Mouse (Mus musculus): ENCODE results near the gene Rhox2b. TPM values are rescaled to one million over a fixed set of nuclear protein-coding genes. Genes with fewer than 3 reads are reported as not detected.

Rhox2b gene
- polyA plus RNA-seq (2017; shearing (Covaris generic)) = not detected

DNA sequence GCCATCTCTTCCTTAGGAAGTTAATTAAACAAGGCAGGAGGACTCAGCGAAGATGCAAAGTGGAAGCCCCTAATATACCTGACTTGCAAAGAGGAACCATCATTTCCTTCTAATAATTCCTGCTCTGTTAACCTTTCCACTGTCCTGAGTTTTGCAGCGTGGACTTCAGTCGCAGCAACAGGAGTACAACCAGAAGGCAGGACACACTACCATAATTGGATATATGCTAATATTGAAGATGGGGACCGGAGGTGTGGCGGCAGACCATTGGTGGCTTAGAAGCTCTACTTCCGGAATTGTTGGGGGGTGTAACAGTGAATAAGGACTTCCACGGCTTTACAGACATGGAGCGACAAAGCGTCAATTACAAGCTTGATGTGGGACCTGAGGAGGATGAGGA lies at the start of gene Rhox2b:
TSS of gene Rhox2b (plus strand) at position 301 of the 400 bp plus-strand sequence.

DNA sequence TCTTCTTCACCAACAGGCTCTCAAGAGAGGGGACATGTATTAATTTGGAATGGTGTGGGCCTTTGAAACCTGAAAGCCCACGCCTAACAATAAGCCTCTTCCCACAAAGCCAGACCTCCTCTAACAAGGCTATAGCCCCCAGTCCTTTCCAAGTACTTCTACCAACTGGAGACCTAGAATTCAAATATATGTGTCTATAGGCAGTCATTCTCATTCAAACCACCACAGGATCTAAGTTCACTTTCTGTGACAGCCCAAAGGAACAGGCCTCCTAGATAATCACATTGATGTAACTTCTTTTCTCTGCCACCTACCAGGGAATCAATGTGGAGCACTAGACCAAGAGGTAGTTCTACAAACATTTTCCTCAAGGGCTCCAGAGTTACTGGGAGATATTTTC lies 32.1 kb upstream of the Rhox2b start, which contains the start of gene Rhox3a2:
TSS of gene Rhox3a2 (plus strand) at position 301 of the 400 bp plus-strand sequence.

DNA sequence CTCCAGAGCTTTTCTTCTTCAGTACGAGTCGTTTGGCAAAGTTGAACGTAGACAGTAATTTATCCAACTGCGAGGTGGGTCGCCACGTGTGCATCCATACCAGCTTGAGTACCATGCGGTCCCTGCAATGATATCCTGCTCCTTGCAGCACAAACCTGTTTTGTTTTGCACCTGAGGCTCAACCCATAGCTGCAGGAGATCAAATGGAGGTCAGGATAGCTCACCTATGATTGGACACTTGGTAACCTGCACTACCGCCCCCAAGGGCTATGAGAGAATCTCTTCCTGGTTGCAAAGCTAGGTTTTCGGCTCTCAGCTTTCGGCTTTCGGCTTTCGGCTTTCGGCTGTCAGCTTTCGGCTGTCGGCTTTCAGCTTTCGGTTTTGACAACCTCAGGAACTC lies 21.3 kb upstream of the Rhox2b start, which contains the start of gene Rhox4a2:
TSS of gene Rhox4a2 (plus strand) at position 301 of the 400 bp plus-strand sequence.

DNA sequence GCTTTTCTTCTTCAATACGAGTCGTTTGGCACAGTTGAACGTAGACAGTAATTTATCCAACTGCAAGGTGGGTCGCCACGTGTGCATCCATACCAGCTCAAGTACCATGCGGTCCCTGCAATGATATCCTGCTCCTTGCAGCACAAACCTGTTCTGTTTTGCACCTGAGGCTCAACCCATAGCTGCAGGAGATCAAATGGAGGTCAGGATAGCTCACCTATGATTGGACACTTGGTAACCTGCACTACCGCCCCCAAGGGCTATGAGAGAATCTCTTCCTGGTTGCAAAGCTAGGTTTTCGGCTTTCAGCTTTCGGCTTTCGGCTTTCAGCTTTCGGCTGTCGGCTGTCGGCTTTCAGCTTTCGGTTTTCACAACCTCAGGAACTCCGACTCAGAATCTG lies 20.3 kb downstream of the Rhox2b start, which contains the start of gene Rhox4b:
TSS of gene Rhox4b (plus strand) at position 301 of the 400 bp plus-strand sequence.

DNA sequence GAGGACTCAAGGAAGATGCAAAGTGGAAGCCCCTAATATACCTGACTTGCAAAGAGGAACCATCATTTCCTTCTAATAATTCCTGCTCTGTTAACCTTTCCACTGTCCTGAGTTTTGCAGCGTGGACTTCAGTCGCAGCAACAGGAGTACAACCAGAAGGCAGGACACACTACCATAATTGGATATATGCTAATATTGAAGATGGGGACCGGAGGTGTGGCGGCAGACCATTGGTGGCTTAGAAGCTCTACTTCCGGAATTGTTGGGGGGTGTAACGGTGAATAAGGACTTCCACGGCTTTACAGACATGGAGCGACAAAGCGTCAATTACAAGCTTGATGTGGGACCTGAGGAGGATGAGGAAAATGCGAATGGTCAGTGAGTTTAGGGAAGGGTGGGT lies 41.5 kb downstream of the Rhox2b start, which contains the start of gene Rhox2c:
TSS of gene Rhox2c (plus strand) at position 301 of the 400 bp plus-strand sequence.

DNA sequence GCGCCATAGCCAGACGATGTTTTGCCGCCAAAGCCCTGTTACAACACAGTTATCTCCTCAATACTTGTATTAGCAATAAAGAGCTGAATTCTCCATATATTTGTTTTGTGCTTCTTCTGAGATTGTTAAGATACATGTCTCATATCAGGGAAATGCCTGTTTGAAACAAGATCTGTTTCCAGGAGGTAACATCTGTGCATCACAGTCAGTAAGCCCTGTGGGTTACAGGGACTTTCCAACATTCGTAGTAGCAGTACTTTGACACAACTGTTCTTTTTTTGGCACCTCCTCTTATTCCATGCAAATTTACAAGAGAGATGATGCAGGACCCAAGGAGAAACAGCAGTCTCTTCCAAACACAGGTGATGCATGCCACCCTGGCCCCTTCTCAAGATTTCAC lies 46.4 kb downstream of the Rhox2b start, which contains the start of gene Rhox3c:
TSS of gene Rhox3c (plus strand) at position 301 of the 400 bp plus-strand sequence.

Other genes with a start within 250 kb of the Rhox2b start
- gene Akap14, start 243.2 kb upstream of the Rhox2b start, polyA plus RNA-seq (2017; shearing (Covaris generic)) = not detected
- 169 TPM for gene Ndufa1, start 220.9 kb upstream of the Rhox2b start, polyA plus RNA-seq (2017; shearing (Covaris generic))
- gene Rnf113a1, start 220.8 kb upstream of the Rhox2b start, polyA plus RNA-seq (2017; shearing (Covaris generic)) = 3.3 TPM
- not detected for gene Gm9, start 201.0 kb upstream of the Rhox2b start, polyA plus RNA-seq (2017; shearing (Covaris generic))
- not detected for gene Rhox1, start 189.8 kb upstream of the Rhox2b start, polyA plus RNA-seq (2017; shearing (Covaris generic))
- gene Rhox2a, start 167.1 kb upstream of the Rhox2b start, polyA plus RNA-seq (2017; shearing (Covaris generic)) = not detected
- not detected for gene Rhox3a, start 162.1 kb upstream of the Rhox2b start, polyA plus RNA-seq (2017; shearing (Covaris generic))
- not detected for gene Rhox4a, start 146.7 kb upstream of the Rhox2b start, polyA plus RNA-seq (2017; shearing (Covaris generic))
- not detected for gene Rhox3a2, start 32.0 kb upstream of the Rhox2b start, polyA plus RNA-seq (2017; shearing (Covaris generic))
- not detected for gene Rhox4a2, start 21.2 kb upstream of the Rhox2b start, polyA plus RNA-seq (2017; shearing (Covaris generic))
- gene Rhox4b, start 20.4 kb downstream of the Rhox2b start, polyA plus RNA-seq (2017; shearing (Covaris generic)) = not detected
- not detected for gene Rhox2c, start 41.6 kb downstream of the Rhox2b start, polyA plus RNA-seq (2017; shearing (Covaris generic))
- gene Rhox3c, start 46.5 kb downstream of the Rhox2b start, polyA plus RNA-seq (2017; shearing (Covaris generic)) = not detected
- not detected for gene Rhox4c, start 68.3 kb downstream of the Rhox2b start, polyA plus RNA-seq (2017; shearing (Covaris generic))
- gene Rhox2d, start 81.4 kb downstream of the Rhox2b start, polyA plus RNA-seq (2017; shearing (Covaris generic)) = not detected
- gene Rhox4d, start 102.3 kb downstream of the Rhox2b start, polyA plus RNA-seq (2017; shearing (Covaris generic)) = not detected
- not detected for gene Rhox2e, start 118.4 kb downstream of the Rhox2b start, polyA plus RNA-seq (2017; shearing (Covaris generic))
- not detected for gene Rhox3e, start 130.0 kb downstream of the Rhox2b start, polyA plus RNA-seq (2017; shearing (Covaris generic))
- gene Rhox4e, start 145.3 kb downstream of the Rhox2b start, polyA plus RNA-seq (2017; shearing (Covaris generic)) = 0.61 TPM
- gene Rhox2f, start 159.3 kb downstream of the Rhox2b start, polyA plus RNA-seq (2017; shearing (Covaris generic)) = not detected
- gene Rhox3f, start 168.9 kb downstream of the Rhox2b start, polyA plus RNA-seq (2017; shearing (Covaris generic)) = not detected
- 0.22 TPM for gene Rhox4f, start 195.6 kb downstream of the Rhox2b start, polyA plus RNA-seq (2017; shearing (Covaris generic))
- not detected for gene Rhox3g, start 216.5 kb downstream of the Rhox2b start, polyA plus RNA-seq (2017; shearing (Covaris generic))
- gene Rhox2g, start 231.4 kb downstream of the Rhox2b start, polyA plus RNA-seq (2017; shearing (Covaris generic)) = not detected
- not detected for gene Rhox4g, start 239.3 kb downstream of the Rhox2b start, polyA plus RNA-seq (2017; shearing (Covaris generic))

All from effector memory CD4-positive, alpha-beta T cell, adult 5 months (primary cell).